Mouse (Mus musculus) thymus, adult 18-20 months (tissue): ENCODE measurements around the gene Nme7.

Source experiments
- DNase-seq, 2 experiments: peaks; one replicate each; pipeline ENCODE4 v3.0.0; 2022; ENCODE audit warnings: mixed read lengths in 2 of 2

Gene Nme7

GRCm38 (mm10) chr1:164460921-164461697 lies 157.2 kb downstream of the Nme7 start:
- no peak for DNase-seq

- DNase-seq: no peak
These were observed 157.8 kb downstream of the Nme7 start for GRCm38 (mm10) chr1:164461726-164462125.

- DNase-seq: no peak
These were observed 163.5 kb downstream of the Nme7 start for GRCm38 (mm10) chr1:164467406-164467805.

- DNase-seq: no peak
These were observed 164.4 kb downstream of the Nme7 start for GRCm38 (mm10) chr1:164468329-164468728.

- DNase-seq: no peak
These were observed 167.1 kb downstream of the Nme7 start for GRCm38 (mm10) chr1:164470985-164471384.

- no peak for DNase-seq
These were observed 167.7 kb downstream of the Nme7 start for GRCm38 (mm10) chr1:164471632-164472031.

- no peak for DNase-seq
These were observed 169.5 kb downstream of the Nme7 start for GRCm38 (mm10) chr1:164473398-164473797.

- DNase-seq: no peak
These were observed 170.4 kb downstream of the Nme7 start for GRCm38 (mm10) chr1:164474310-164474709.

GRCm38 (mm10) chr1:164474778-164475511 lies 171.0 kb downstream of the Nme7 start:
- no peak for DNase-seq

GRCm38 (mm10) chr1:164475895-164476294 lies 172.0 kb downstream of the Nme7 start:
- no peak for DNase-seq

GRCm38 (mm10) chr1:164480755-164481644 lies 177.1 kb downstream of the Nme7 start:
- DNase-seq: no peak

GRCm38 (mm10) chr1:164481645-164482354 lies 177.9 kb downstream of the Nme7 start:
- no peak for DNase-seq

GRCm38 (mm10) chr1:164482833-164483232 lies 178.9 kb downstream of the Nme7 start:
- no peak for DNase-seq

GRCm38 (mm10) chr1:164483728-164484127 lies 179.8 kb downstream of the Nme7 start:
- DNase-seq: no peak
